Mouse (Mus musculus) embryo, embryonic 11.5 days (tissue): ENCODE measurements around the gene Crispld2.

Experiments used
- DNase-seq: peaks from one replicate; pipeline ENCODE4 v3.0.0-alpha.2; 2012; ENCODE audit warnings: low read depth, low spot score

Crispld2 gene

GRCm38 (mm10) chr8:120067936-120068668 is 75.9 kb downstream of the Crispld2 start:
- DNase-seq: no peak

- DNase-seq: peak; percentile 73
These were observed 79.4 kb downstream of the Crispld2 start for GRCm38 (mm10) chr8:120071684-120072083.

GRCm38 (mm10) chr8:120072259-120072658 is 80.0 kb downstream of the Crispld2 start:
- DNase-seq: no peak

GRCm38 (mm10) chr8:120072827-120073226 is 80.6 kb downstream of the Crispld2 start:
- no peak for DNase-seq

GRCm38 (mm10) chr8:120074516-120074915 is 82.3 kb downstream of the Crispld2 start:
- no peak for DNase-seq

GRCm38 (mm10) chr8:120075347-120075746 is 83.1 kb downstream of the Crispld2 start:
- DNase-seq: no peak

GRCm38 (mm10) chr8:120078080-120078479 is 85.8 kb downstream of the Crispld2 start:
- peak; percentile 61 for DNase-seq

GRCm38 (mm10) chr8:120079361-120079760 is 87.1 kb downstream of the Crispld2 start:
- DNase-seq: no peak

- DNase-seq: no peak
These were observed 91.0 kb downstream of the Crispld2 start for GRCm38 (mm10) chr8:120083261-120083660.

- DNase-seq: no peak
These were observed 92.5 kb downstream of the Crispld2 start for GRCm38 (mm10) chr8:120084783-120085182.

GRCm38 (mm10) chr8:120089511-120089910 is 97.3 kb downstream of the Crispld2 start:
- no peak for DNase-seq

GRCm38 (mm10) chr8:120091032-120091431 is 98.8 kb downstream of the Crispld2 start:
- DNase-seq: no peak

- no peak for DNase-seq
These were observed 100.9 kb downstream of the Crispld2 start for GRCm38 (mm10) chr8:120093103-120093502.

- no peak for DNase-seq
These were observed 102.6 kb downstream of the Crispld2 start for GRCm38 (mm10) chr8:120094801-120095200.

GRCm38 (mm10) chr8:120096486-120096885 is 104.2 kb downstream of the Crispld2 start:
- DNase-seq: no peak

- no peak for DNase-seq
These were observed 108.3 kb downstream of the Crispld2 start for GRCm38 (mm10) chr8:120100388-120101067.

GRCm38 (mm10) chr8:120101068-120101972 is 109.1 kb downstream of the Crispld2 start, which contains the start of gene Zdhhc7:
Gene Zdhhc7, minus strand, starts transcription at chr8:120101482.
- DNase-seq: no peak
